Mouse (Mus musculus) CH12.LX (cell line): ENCODE measurements around the gene Celf2. TPM values are rescaled to one million over a fixed set of nuclear protein-coding genes. Genes with fewer than 3 reads are reported as not detected.

Experiments used
- DNase-seq: peaks from one replicate; pipeline ENCODE4 v3.0.0-alpha.2; 2013; ENCODE audit errors: extremely low read depth
- H3K27ac ChIP-seq: 2 replicates; pipeline ENCODE4 v1.5.1; 2012; ENCODE audit warnings: low read depth, mild to moderate bottlenecking, control low read depth, moderate library complexity; ENCODE audit not compliant: insufficient read depth
- H3K27me3 ChIP-seq: replicated peaks from 2 replicates; pipeline ENCODE3; 2012; ENCODE audit warnings: inconsistent platforms
- H3K36me3 ChIP-seq, 2 experiments: replicated peaks in 1 of 2; 2 replicates each; pipeline versions ENCODE3 to v1.6.1; 2012; ENCODE audit warnings: inconsistent platforms in 1 of 2, low read length in 1 of 2, mild to moderate bottlenecking in 1 of 2, mixed read lengths in 1 of 2, moderate library complexity in 1 of 2; ENCODE audit not compliant: control insufficient read depth in 1 of 2, insufficient read depth in 1 of 2
- H3K4me1 ChIP-seq, 2 experiments: 2 replicates each; pipeline ENCODE4 v1.6.1; 2012; ENCODE audit warnings: inconsistent platforms in 1 of 2, moderate library complexity in 1 of 2; ENCODE audit not compliant: insufficient read depth in 2 of 2, control insufficient read depth in 1 of 2
- H3K4me2 ChIP-seq: 2 replicates; pipeline ENCODE4 v1.6.1; 2012; ENCODE audit warnings: low read depth, mild to moderate bottlenecking, control low read depth; ENCODE audit not compliant: poor library complexity, insufficient read depth, severe bottlenecking
- H3K4me3 ChIP-seq, 3 experiments: fragments of 150-350 bp in 1 of 3; sonication (generic) in 1 of 3; replicated peaks in 1 of 3; 2 replicates each; pipeline versions ENCODE3 to v1.5.1; 2011 to 2012; ENCODE audit warnings: low read depth in 2 of 3, low read length in 2 of 3, mild to moderate bottlenecking in 2 of 3, moderate library complexity in 2 of 3, control low read depth in 1 of 3, improper control_type of control experiment in 1 of 3, inconsistent platforms in 1 of 3, mixed read lengths in 1 of 3; ENCODE audit not compliant: poor library complexity in 1 of 3
- H3K79me2 ChIP-seq: replicated peaks from 2 replicates; pipeline ENCODE4 v1.6.1; 2012; ENCODE audit warnings: mild to moderate bottlenecking, moderate library complexity; ENCODE audit not compliant: control insufficient read depth, poor library complexity, insufficient read depth, severe bottlenecking; ENCODE audit errors: extremely low read depth
- H3K9ac ChIP-seq: 2 replicates; pipeline ENCODE4 v1.6.1; 2012; ENCODE audit warnings: low read depth, mild to moderate bottlenecking, control low read depth, moderate library complexity; ENCODE audit not compliant: insufficient read depth
- H3K9me3 ChIP-seq: replicated peaks from 2 replicates; pipeline ENCODE3; 2012; ENCODE audit warnings: low read length, inconsistent platforms, mixed read lengths
- BHLHE40 ChIP-seq: IDR thresholded peaks from 2 replicates; pipeline ENCODE4 v1.6.1; 2011; ENCODE audit warnings: mild to moderate bottlenecking, low read depth, low read length, improper control_type of control experiment
- CHD2 ChIP-seq: IDR thresholded peaks from 2 replicates; pipeline ENCODE4 v1.6.1; 2011; ENCODE audit warnings: low read length, improper control_type of control experiment
- ELF1 ChIP-seq: IDR thresholded peaks from 2 replicates; pipeline ENCODE4 v1.6.1; 2014; ENCODE audit warnings: low read depth, mild to moderate bottlenecking, inconsistent platforms, low read length, improper control_type of control experiment
- ETS1 ChIP-seq: conservative IDR thresholded peaks from 2 replicates; pipeline ENCODE4 v1.6.1; 2012; ENCODE audit warnings: low read depth, mild to moderate bottlenecking, inconsistent platforms, low read length, improper control_type of control experiment, moderate library complexity
- GABPA ChIP-seq: IDR thresholded peaks from 2 replicates; pipeline ENCODE4 v1.6.1; 2012; ENCODE audit warnings: low read depth, low read length, improper control_type of control experiment, inconsistent platforms; ENCODE audit not compliant: insufficient replicate concordance
- HCFC1 ChIP-seq: IDR thresholded peaks from 2 replicates; pipeline ENCODE4 v1.6.1; 2012; ENCODE audit warnings: low read depth, mild to moderate bottlenecking, inconsistent platforms, low read length, improper control_type of control experiment
- JUND ChIP-seq: conservative IDR thresholded peaks from 2 replicates; pipeline ENCODE4 v1.6.1; 2011; ENCODE audit warnings: low read depth, low read length, improper control_type of control experiment
- MAX ChIP-seq: IDR thresholded peaks from 2 replicates; pipeline ENCODE4 v1.6.1; 2011; ENCODE audit warnings: low read length, improper control_type of control experiment
- MAZ ChIP-seq: IDR thresholded peaks from 2 replicates; pipeline ENCODE4 v1.6.1; 2012; ENCODE audit warnings: low read depth, mild to moderate bottlenecking, inconsistent platforms, low read length, improper control_type of control experiment, moderate library complexity
- MEF2A ChIP-seq: IDR thresholded peaks from 2 replicates; pipeline ENCODE4 v1.6.1; 2014; ENCODE audit warnings: low read depth, mild to moderate bottlenecking, inconsistent platforms, low read length, improper control_type of control experiment, borderline replicate concordance
- MXI1 ChIP-seq: IDR thresholded peaks from 2 replicates; pipeline ENCODE4 v1.6.1; 2011; ENCODE audit warnings: mild to moderate bottlenecking, low read depth, low read length, improper control_type of control experiment
- MYC ChIP-seq: IDR thresholded peaks from 2 replicates; pipeline ENCODE4 v1.6.1; 2011; ENCODE audit warnings: low read depth, mild to moderate bottlenecking, improper control_type of control experiment, low read length
- PAX5 ChIP-seq: IDR thresholded peaks from 2 replicates; pipeline ENCODE4 v1.6.1; 2012; ENCODE audit warnings: low read length, inconsistent platforms, mixed read lengths
- POLR2A ChIP-seq: IDR thresholded peaks from 2 replicates; pipeline ENCODE4 v1.6.1; 2011; ENCODE audit warnings: low read depth, mild to moderate bottlenecking, improper control_type of control experiment, low read length
- POLR2AphosphoS2 ChIP-seq: IDR thresholded peaks from 2 replicates; pipeline ENCODE4 v1.6.1; 2011; ENCODE audit warnings: low read depth, low read length, improper control_type of control experiment
- RCOR1 ChIP-seq: conservative IDR thresholded peaks from 2 replicates; pipeline ENCODE4 v1.6.1; 2012; ENCODE audit warnings: low read depth, mild to moderate bottlenecking, inconsistent platforms, low read length, improper control_type of control experiment
- SMC3 ChIP-seq: IDR thresholded peaks from 2 replicates; pipeline ENCODE4 v1.6.1; 2011; ENCODE audit warnings: low read depth, low read length, improper control_type of control experiment
- TBP ChIP-seq: conservative IDR thresholded peaks from 2 replicates; pipeline ENCODE4 v1.6.1; 2011; ENCODE audit warnings: low read depth, low read length, improper control_type of control experiment
- TCF12 ChIP-seq: IDR thresholded peaks from 2 replicates; pipeline ENCODE4 v1.6.1; 2014; ENCODE audit warnings: low read depth, mild to moderate bottlenecking, inconsistent platforms, low read length, improper control_type of control experiment
- USF1 ChIP-seq: IDR thresholded peaks from 2 replicates; pipeline ENCODE4 v1.6.1; 2014; ENCODE audit warnings: low read depth, mild to moderate bottlenecking, inconsistent platforms, low read length, improper control_type of control experiment
- USF2 ChIP-seq: conservative IDR thresholded peaks from 2 replicates; pipeline ENCODE4 v1.6.1; 2011; ENCODE audit warnings: low read depth, low read length, improper control_type of control experiment
- ZC3H11A ChIP-seq: IDR thresholded peaks from 2 replicates; pipeline ENCODE4 v1.6.1; 2012; ENCODE audit warnings: low read depth, mild to moderate bottlenecking, inconsistent platforms, low read length, improper control_type of control experiment
- dilution Hi-C: fragments of 300-500 bp; cut with MboI; formaldehyde crosslinking; loops from 2 replicates; pipeline ENCODE4 v1.14.3; 2020; ENCODE audit warnings: low sequenced_read_pairs; ENCODE audit not compliant: extremely low pct_unique_long_range_greater_than_20kb, extremely low pct_ligation_motif_present
- in situ Hi-C: fragments of 300-500 bp; cut with MboI; formaldehyde crosslinking; loops from 3 replicates; pipeline ENCODE4 v1.14.3; 2019; ENCODE audit warnings: low sequenced_read_pairs, low pct_ligation_motif_present, low pct_unique_long_range_greater_than_20kb, mixed read lengths
- polyA plus RNA-seq: library from polyadenylated mRNA; unstranded; fragments of >175 nt; gene quantifications from 2 replicates; pipeline ENCODE4 v1.2.1, GENCODE M21; 2012; ENCODE audit warnings: low read depth; ENCODE audit not compliant: insufficient read length
- total RNA-seq, 2 experiments: library from RNA; depleted of rRNA; stranded (reverse); fragments of 300-350 nt in 1 of 2; fragments of >200 nt in 1 of 2; gene quantifications; 2 replicates each; pipeline ENCODE4 v1.2.3; 2012 to 2014

Celf2 gene
- total and polyA plus RNA-seq, 3 experiments, result 51.0 to 143 (median 103) TPM

GRCm38 (mm10) chr2:6985706-6986105 lies 523.7 kb downstream of the Celf2 start:
- no peak overlapping the region for H3K9ac ChIP-seq
- dilution Hi-C loops (no loop called here), in situ Hi-C loops (no loop called here)
- H3K4me2 ChIP-seq, result no peak overlapping the region
- H3K36me3 ChIP-seq, result no peaks in the 10 kb centered on the region
- H3K9me3 ChIP-seq, result no peaks in the 10 kb centered on the region
- H3K79me2 ChIP-seq, result no peaks in the 10 kb centered on the region
- no peaks in the 10 kb centered on the region for H3K4me1 ChIP-seq
- H3K4me3 ChIP-seq, result no peak overlapping the region
- H3K27ac ChIP-seq, result no peak overlapping the region
- DNase-seq, result no peak
- H3K27me3 ChIP-seq, result no peaks in the 10 kb centered on the region
- no peak for TF ChIP-seq USF1
- no peak for TF ChIP-seq TBP
- TF ChIP-seq POLR2A, result no peak
- no peak for TF ChIP-seq MXI1
- no peak for TF ChIP-seq RCOR1
- TF ChIP-seq ETS1, result no peak
- no peak for TF ChIP-seq POLR2AphosphoS2
- no peak for TF ChIP-seq USF2
- no peak for TF ChIP-seq PAX5

GRCm38 (mm10) chr2:6983902-6984301 lies 525.5 kb downstream of the Celf2 start:
- H3K27me3 ChIP-seq, result no peaks in the 10 kb centered on the region
- TF ChIP-seq POLR2A (no peak), MAZ (no peak), POLR2AphosphoS2 (no peak), GABPA (no peak), ZC3H11A (no peak), JUND (no peak), ELF1 (no peak), USF1 (no peak), TCF12 (no peak), HCFC1 (no peak), BHLHE40 (no peak), MEF2A (no peak), MYC (no peak), MAX (no peak), SMC3 (no peak), CHD2 (no peak), RCOR1 (no peak)
- no peaks in the 10 kb centered on the region for H3K9me3 ChIP-seq
- dilution Hi-C loops (no loop called here), in situ Hi-C loops (no loop called here)
- H3K9ac ChIP-seq, result no peak overlapping the region
- H3K79me2 ChIP-seq, result no peaks in the 10 kb centered on the region
- H3K4me1 ChIP-seq, result no peaks in the 10 kb centered on the region
- H3K27ac ChIP-seq, result no peak overlapping the region
- H3K4me2 ChIP-seq, result no peak overlapping the region
- no peak overlapping the region for H3K4me3 ChIP-seq
- DNase-seq, result no peak
- H3K36me3 ChIP-seq, result no peaks in the 10 kb centered on the region
